Mouse (Mus musculus) ES-E14 (cell line): ENCODE results near the gene Vps37c.

Experiments used
- CHD2 ChIP-seq: IDR thresholded peaks from 2 replicates; pipeline ENCODE4 v1.6.1; 2014; ENCODE audit warnings: mild to moderate bottlenecking, low read depth, low read length, inconsistent platforms
- HCFC1 ChIP-seq: IDR thresholded peaks from 2 replicates; pipeline ENCODE4 v1.6.1; 2012; ENCODE audit warnings: low read length, inconsistent platforms, borderline replicate concordance; ENCODE audit not compliant: insufficient read depth
- MAFK ChIP-seq: IDR thresholded peaks from 2 replicates; pipeline ENCODE4 v1.6.1; 2014; ENCODE audit warnings: mild to moderate bottlenecking, low read depth, low read length, inconsistent platforms; ENCODE audit not compliant: insufficient read depth

DNA sequence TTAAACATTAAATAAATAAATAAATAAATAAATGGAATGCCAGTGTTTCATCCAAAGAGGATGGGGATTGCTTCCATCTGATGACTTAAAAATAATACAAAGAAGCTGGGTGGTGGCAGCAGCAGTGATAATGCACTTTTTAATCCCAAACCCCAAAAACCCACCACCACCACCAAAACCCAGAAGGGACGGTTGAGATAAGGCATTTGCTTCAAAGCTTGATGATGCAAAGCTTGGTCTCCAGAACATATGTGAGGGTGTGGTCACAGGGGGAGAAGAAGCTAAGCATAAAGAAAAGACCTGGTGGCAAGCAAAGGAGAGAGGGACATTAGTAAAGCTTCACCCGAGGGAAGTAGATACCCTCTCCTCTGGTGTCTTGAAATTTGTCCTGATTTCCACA, 26.6 kb upstream of the Vps37c start:
- no peak for TF ChIP-seq MAFK
- no peak for TF ChIP-seq CHD2
- no peak for TF ChIP-seq HCFC1
